Comparison of ENCODE assay signal across 8 mouse cellular contexts in genomic region chr1:170064083-170064494, GRCm38 (mm10). TPM values are rescaled to one million over a fixed set of nuclear protein-coding genes. Genes with fewer than 3 reads are reported as not detected.
DNase-seq lines count a peak whose midpoint lies in the region; ATAC-seq and TF ChIP-seq lines count a peak whose summit lies in the region.

No protein-coding gene starts in this region.

- DNase-seq in hindbrain, postnatal 0 days (ENCODE audit: low spot score), result peak; percentile 6
- peak; percentile 79 for DNase-seq in kidney, postnatal 14 days
- DNase-seq in right cerebral cortex, postnatal 4 days, result no peak
- no peak for DNase-seq in spleen, adult 12 weeks (ENCODE audit: low spot score)
- no peak for DNase-seq in cerebellum, adult 11-12 months

- no peaks in the 10 kb centered on the region for H3K9me3 ChIP-seq in hindbrain, postnatal 0 days (ENCODE audit: low read length)
- no peaks in the 10 kb centered on the region for H3K9me3 ChIP-seq in hindbrain, embryonic 16.5 days (ENCODE audit: control insufficient read depth, low read length)
- no peaks in the 10 kb centered on the region for H3K9me3 ChIP-seq in heart, embryonic 11.5 days (replicated peaks; ENCODE audit: control insufficient read depth, low read length)
- H3K9me3 ChIP-seq in stomach, embryonic 15.5 days, result no peaks in the 10 kb centered on the region

- no peaks in the 10 kb centered on the region for H3K27me3 ChIP-seq in hindbrain, postnatal 0 days (ENCODE audit: insufficient read depth, low read length)
- no peaks in the 10 kb centered on the region for H3K27me3 ChIP-seq in hindbrain, embryonic 16.5 days (replicated peaks; ENCODE audit: control insufficient read depth, insufficient read depth, low read length)
- no peaks in the 10 kb centered on the region for H3K27me3 ChIP-seq in heart, embryonic 11.5 days (ENCODE audit: control insufficient read depth, insufficient read depth, low read length)
- H3K27me3 ChIP-seq in stomach, embryonic 15.5 days (replicated peaks), result no peaks in the 10 kb centered on the region

- TF ChIP-seq CTCF in hindbrain, postnatal 0 days (IDR thresholded peaks at IDR 0.05; ENCODE audit: low read depth), result no peak

- no peak overlapping the region for H3K27ac ChIP-seq in hindbrain, postnatal 0 days
- H3K27ac ChIP-seq in hindbrain, embryonic 16.5 days (ENCODE audit: low read depth, low read length), result no peak overlapping the region
- H3K27ac ChIP-seq in heart, embryonic 11.5 days (ENCODE audit: low read depth, low read length), result peak overlapping the region; percentile 16; the same call in 1 of the 2 replicates
- peak overlapping the region; percentile 53; the same call in 1 of the 2 replicates for H3K27ac ChIP-seq in stomach, embryonic 15.5 days

- H3K4me2 ChIP-seq in hindbrain, postnatal 0 days (ENCODE audit: low read depth, low read length), result no peak overlapping the region
- H3K4me2 ChIP-seq in hindbrain, embryonic 16.5 days (ENCODE audit: low read length), result no peak overlapping the region
- no peak overlapping the region for H3K4me2 ChIP-seq in heart, embryonic 11.5 days
- no peak overlapping the region for H3K4me2 ChIP-seq in stomach, embryonic 15.5 days

- no peak overlapping the region for H3K9ac ChIP-seq in hindbrain, postnatal 0 days (replicated peaks; ENCODE audit: low read length)
- no peak overlapping the region for H3K9ac ChIP-seq in hindbrain, embryonic 16.5 days (ENCODE audit: low read depth, low read length)
- no peak overlapping the region for H3K9ac ChIP-seq in heart, embryonic 11.5 days (ENCODE audit: low read depth, low read length)
- H3K9ac ChIP-seq in stomach, embryonic 15.5 days, result no peak overlapping the region

- H3K36me3 ChIP-seq in hindbrain, postnatal 0 days (ENCODE audit: insufficient read depth, low read length), result no peaks in the 10 kb centered on the region
- H3K36me3 ChIP-seq in hindbrain, embryonic 16.5 days (ENCODE audit: control insufficient read depth, insufficient read depth, low read length), result no peaks in the 10 kb centered on the region
- no peaks in the 10 kb centered on the region for H3K36me3 ChIP-seq in heart, embryonic 11.5 days (ENCODE audit: control insufficient read depth, insufficient read depth, low read length)
- H3K36me3 ChIP-seq in stomach, embryonic 15.5 days, result 0 out of 2 replicates have a peak, but pooled peaks cover 3% of the 10 kb centered on the region

- ATAC-seq in hindbrain, postnatal 0 days, result no peak
- no peak for ATAC-seq in hindbrain, embryonic 16.5 days
- ATAC-seq in heart, embryonic 11.5 days (replicated peaks; ENCODE audit: insufficient number of reproducible peaks, low FRiP score, low TSS enrichment), result peak; percentile 70
- ATAC-seq in stomach, embryonic 15.5 days (ENCODE audit: insufficient read depth, low FRiP score, low read depth), result peak; percentile 80

- 78% methylated on average over 9 of the region's 9 CpGs for WGBS in hindbrain, postnatal 0 days
- 82% methylated on average over 9 of the region's 9 CpGs for WGBS in hindbrain, embryonic 16.5 days
- WGBS in heart, embryonic 11.5 days (ENCODE audit: insufficient replicate concordance), result 31% methylated on average over 9 of the region's 9 CpGs
- 15% methylated on average over 9 of the region's 9 CpGs for WGBS in stomach, embryonic 15.5 days

- H3K4me1 ChIP-seq in hindbrain, postnatal 0 days (ENCODE audit: insufficient read depth, low read length), result no peaks in the 10 kb centered on the region
- no peaks in the 10 kb centered on the region for H3K4me1 ChIP-seq in hindbrain, embryonic 16.5 days (ENCODE audit: control insufficient read depth, insufficient read depth, low read depth, low read length)
- H3K4me1 ChIP-seq in heart, embryonic 11.5 days (ENCODE audit: control insufficient read depth, insufficient read depth, low read length), result peaks cover 17% of the 10 kb centered on the region
- H3K4me1 ChIP-seq in stomach, embryonic 15.5 days, result peaks cover 7% of the 10 kb centered on the region; the same call in 1 of the 2 replicates

- H3K4me3 ChIP-seq in hindbrain, postnatal 0 days (ENCODE audit: low read length), result no peak overlapping the region
- no peak overlapping the region for H3K4me3 ChIP-seq in hindbrain, embryonic 16.5 days (ENCODE audit: low read length)
- H3K4me3 ChIP-seq in heart, embryonic 11.5 days (ENCODE audit: low read depth, low read length), result no peak overlapping the region
- H3K4me3 ChIP-seq in stomach, embryonic 15.5 days (replicated peaks), result no peak overlapping the region

RNA-seq across cellular contexts. Expression of gene Ddr2, which starts 46.5 kb away (rescaled TPM):
- total RNA-seq in hindbrain, postnatal 0 days (2014; rRNA removed), result 5.4 and 8.5 TPM in 2 replicates
- polyA plus RNA-seq in hindbrain, postnatal 0 days (2015; fragmentation: Nextera tagmentation; extraction: Ambion mirVana), result 9.6 and 9.9 TPM in 2 replicates
- 7.7 and 10.1 TPM in 2 replicates for polyA plus RNA-seq in hindbrain, embryonic 16.5 days (2015; fragmentation: Nextera tagmentation; extraction: Ambion mirVana)
- 10.2 and 10.7 TPM in 2 replicates for polyA plus RNA-seq in heart, embryonic 11.5 days (2014; fragmentation: Nextera tagmentation; extraction: Ambion mirVana)
- 47.4 and 48.6 TPM in 2 replicates for polyA plus RNA-seq in stomach, embryonic 15.5 days (2015; fragmentation: Nextera tagmentation; extraction: Ambion mirVana)

Comparison
In these comparisons a context has a peak if more than half of its experiments do, and no peak if none do; other contexts are left out.
1. ATAC-seq: peak in heart, embryonic 11.5 days (single experiment) and stomach, embryonic 15.5 days (single experiment); none in hindbrain, postnatal 0 days (single experiment) and hindbrain, embryonic 16.5 days (single experiment).
2. DNase-seq: peak in hindbrain, postnatal 0 days (single experiment) and kidney, postnatal 14 days (single experiment); none in right cerebral cortex, postnatal 4 days (single experiment), spleen, adult 12 weeks (single experiment) and cerebellum, adult 11-12 months (single experiment).
3. H3K27ac ChIP-seq: peak in heart, embryonic 11.5 days (single experiment) and stomach, embryonic 15.5 days (single experiment); none in hindbrain, postnatal 0 days (single experiment) and hindbrain, embryonic 16.5 days (single experiment).